Mouse (Mus musculus): Measurements from ENCODE around the gene B3glct. TPM values are rescaled to one million over a fixed set of nuclear protein-coding genes. Genes with fewer than 3 reads are reported as not detected.

B3glct gene
- polyA plus RNA-seq, 1 experiment from 2014 or later: 15.1 TPM

- H3K27me3 ChIP-seq: no peaks in the 10 kb centered on the region
- H3K4me3 ChIP-seq (replicated peaks): no peak overlapping the region
- no peaks in the 10 kb centered on the region for H3K9me3 ChIP-seq
- WGBS: 60% methylated on average over 4 of the region's 4 CpGs
- no peak overlapping the region for H3K4me2 ChIP-seq
- H3K4me1 ChIP-seq (replicated peaks): 0 out of 2 replicates have a peak, but pooled peaks cover 11% of the 10 kb centered on the region
- no peaks in the 10 kb centered on the region for H3K36me3 ChIP-seq
- ATAC-seq (ENCODE audit: insufficient number of reproducible peaks, insufficient read depth, low FRiP score, low TSS enrichment, low read depth): no peak
- no peak overlapping the region for H3K9ac ChIP-seq (replicated peaks)
- no peak overlapping the region for H3K27ac ChIP-seq
Observed at GRCm38 (mm10) chr5:149648196-149648595, 29.8 kb upstream of the B3glct start.

GRCm38 (mm10) chr5:149648895-149649406, 29.1 kb upstream of the B3glct start:
- Histone ChIP-seq H3K4me2 (no peak overlapping the region), H3K9ac (replicated peaks) (no peak overlapping the region), H3K27ac (no peak overlapping the region), H3K4me1 (replicated peaks) (0 out of 2 replicates have a peak, but pooled peaks cover 11% of the 10 kb centered on the region), H3K27me3 (no peaks in the 10 kb centered on the region), H3K4me3 (replicated peaks) (no peak overlapping the region), H3K9me3 (no peaks in the 10 kb centered on the region), H3K36me3 (no peaks in the 10 kb centered on the region)
- WGBS: 71% methylated on average over 6 of the region's 6 CpGs
- no peak for ATAC-seq (ENCODE audit: insufficient number of reproducible peaks, insufficient read depth, low FRiP score, low TSS enrichment, low read depth)

- no peak overlapping the region for H3K27ac ChIP-seq
- WGBS: 76% methylated on average over 14 of the region's 14 CpGs
- H3K4me1 ChIP-seq (replicated peaks): 0 out of 2 replicates have a peak, but pooled peaks cover 11% of the 10 kb centered on the region
- no peak for ATAC-seq (ENCODE audit: insufficient number of reproducible peaks, insufficient read depth, low FRiP score, low TSS enrichment, low read depth)
- no peak overlapping the region for H3K4me3 ChIP-seq (replicated peaks)
- H3K4me2 ChIP-seq: no peak overlapping the region
- H3K27me3 ChIP-seq: no peaks in the 10 kb centered on the region
- no peaks in the 10 kb centered on the region for H3K36me3 ChIP-seq
- H3K9me3 ChIP-seq: no peaks in the 10 kb centered on the region
- H3K9ac ChIP-seq (replicated peaks): no peak overlapping the region
Observed at GRCm38 (mm10) chr5:149649499-149650178, 28.4 kb upstream of the B3glct start.

- Histone ChIP-seq H3K36me3 (no peaks in the 10 kb centered on the region), H3K9me3 (no peaks in the 10 kb centered on the region), H3K9ac (replicated peaks) (no peak overlapping the region), H3K27ac (no peak overlapping the region), H3K4me3 (replicated peaks) (no peak overlapping the region), H3K4me1 (replicated peaks) (0 out of 2 replicates have a peak, but pooled peaks cover 11% of the 10 kb centered on the region), H3K27me3 (no peaks in the 10 kb centered on the region), H3K4me2 (no peak overlapping the region)
- ATAC-seq (ENCODE audit: insufficient number of reproducible peaks, insufficient read depth, low FRiP score, low TSS enrichment, low read depth): no peak
- WGBS: 74% methylated on average over 4 of the region's 4 CpGs
Observed at GRCm38 (mm10) chr5:149650179-149650553, 27.9 kb upstream of the B3glct start.

GRCm38 (mm10) chr5:149655636-149656035, 22.4 kb upstream of the B3glct start:
- Histone ChIP-seq H3K4me2 (no peak overlapping the region), H3K9ac (replicated peaks) (no peak overlapping the region), H3K27me3 (no peaks in the 10 kb centered on the region), H3K27ac (no peak overlapping the region), H3K36me3 (no peaks in the 10 kb centered on the region), H3K4me3 (replicated peaks) (no peak overlapping the region), H3K9me3 (no peaks in the 10 kb centered on the region), H3K4me1 (replicated peaks) (no peaks in the 10 kb centered on the region)
- no peak for ATAC-seq (ENCODE audit: insufficient number of reproducible peaks, insufficient read depth, low FRiP score, low TSS enrichment, low read depth)
- WGBS: 85% methylated on average over 9 of the region's 9 CpGs

- Histone ChIP-seq H3K36me3 (no peaks in the 10 kb centered on the region), H3K27me3 (no peaks in the 10 kb centered on the region), H3K27ac (no peak overlapping the region), H3K4me3 (replicated peaks) (no peak overlapping the region), H3K4me1 (replicated peaks) (no peaks in the 10 kb centered on the region), H3K4me2 (no peak overlapping the region), H3K9ac (replicated peaks) (no peak overlapping the region), H3K9me3 (0 out of 2 replicates have a peak, but pooled peaks cover 4% of the 10 kb centered on the region)
- 57% methylated on average over 3 of the region's 3 CpGs for WGBS
- no peak for ATAC-seq (ENCODE audit: insufficient number of reproducible peaks, insufficient read depth, low FRiP score, low TSS enrichment, low read depth)
Observed at GRCm38 (mm10) chr5:149658022-149658421, 20.0 kb upstream of the B3glct start.

GRCm38 (mm10) chr5:149658741-149659413, 19.2 kb upstream of the B3glct start:
- Histone ChIP-seq H3K27me3 (no peaks in the 10 kb centered on the region), H3K36me3 (no peaks in the 10 kb centered on the region), H3K9me3 (0 out of 2 replicates have a peak, but pooled peaks cover 4% of the 10 kb centered on the region), H3K4me3 (replicated peaks) (no peak overlapping the region), H3K4me2 (no peak overlapping the region), H3K27ac (no peak overlapping the region), H3K4me1 (replicated peaks) (no peaks in the 10 kb centered on the region), H3K9ac (replicated peaks) (no peak overlapping the region)
- 71% methylated on average over 9 of the region's 9 CpGs for WGBS
- no peak for ATAC-seq (ENCODE audit: insufficient number of reproducible peaks, insufficient read depth, low FRiP score, low TSS enrichment, low read depth)

- no peak overlapping the region for H3K4me2 ChIP-seq
- no peak for ATAC-seq (ENCODE audit: insufficient number of reproducible peaks, insufficient read depth, low FRiP score, low TSS enrichment, low read depth)
- H3K27me3 ChIP-seq: no peaks in the 10 kb centered on the region
- no peaks in the 10 kb centered on the region for H3K4me1 ChIP-seq (replicated peaks)
- no peak overlapping the region for H3K9ac ChIP-seq (replicated peaks)
- H3K36me3 ChIP-seq: no peaks in the 10 kb centered on the region
- H3K4me3 ChIP-seq (replicated peaks): no peak overlapping the region
- no peak overlapping the region for H3K27ac ChIP-seq
- 73% methylated on average over 8 of the region's 9 CpGs for WGBS
- 0 out of 2 replicates have a peak, but pooled peaks cover 4% of the 10 kb centered on the region for H3K9me3 ChIP-seq
Observed at GRCm38 (mm10) chr5:149659414-149659780, 18.6 kb upstream of the B3glct start.

- 87% methylated on average over 6 of the region's 6 CpGs for WGBS
Observed at GRCm38 (mm10) chr5:149661428-149661827, 16.6 kb upstream of the B3glct start.

GRCm38 (mm10) chr5:149662980-149663379, 15.1 kb upstream of the B3glct start:
- 92% methylated on average over 6 of the region's 6 CpGs for WGBS
- Histone ChIP-seq H3K36me3 (no peaks in the 10 kb centered on the region), H3K9ac (replicated peaks) (no peak overlapping the region), H3K27me3 (no peaks in the 10 kb centered on the region), H3K9me3 (0 out of 2 replicates have a peak, but pooled peaks cover 4% of the 10 kb centered on the region), H3K27ac (no peak overlapping the region), H3K4me1 (replicated peaks) (no peaks in the 10 kb centered on the region), H3K4me2 (no peak overlapping the region), H3K4me3 (replicated peaks) (no peak overlapping the region)
- no peak for ATAC-seq (ENCODE audit: insufficient number of reproducible peaks, insufficient read depth, low FRiP score, low TSS enrichment, low read depth)

More at GRCm38 (mm10) chr5:149661428-149661827, 16.6 kb upstream of the B3glct start:
- H3K9me3 ChIP-seq: 0 out of 2 replicates have a peak, but pooled peaks cover 4% of the 10 kb centered on the region
- no peak overlapping the region for H3K4me2 ChIP-seq
- no peaks in the 10 kb centered on the region for H3K36me3 ChIP-seq
- ATAC-seq (ENCODE audit: insufficient number of reproducible peaks, insufficient read depth, low FRiP score, low TSS enrichment, low read depth): no peak
- no peaks in the 10 kb centered on the region for H3K27me3 ChIP-seq
- no peak overlapping the region for H3K27ac ChIP-seq
- no peak overlapping the region for H3K4me3 ChIP-seq (replicated peaks)
- no peaks in the 10 kb centered on the region for H3K4me1 ChIP-seq (replicated peaks)
- no peak overlapping the region for H3K9ac ChIP-seq (replicated peaks)

GRCm38 (mm10) chr5:149663417-149663816, 14.6 kb upstream of the B3glct start:
- H3K9ac ChIP-seq (replicated peaks): no peak overlapping the region
- 0 out of 2 replicates have a peak, but pooled peaks cover 4% of the 10 kb centered on the region for H3K9me3 ChIP-seq
- ATAC-seq (ENCODE audit: insufficient number of reproducible peaks, insufficient read depth, low FRiP score, low TSS enrichment, low read depth): no peak
- H3K4me2 ChIP-seq: no peak overlapping the region
- H3K27ac ChIP-seq: no peak overlapping the region
- no peaks in the 10 kb centered on the region for H3K36me3 ChIP-seq
- no peaks in the 10 kb centered on the region for H3K27me3 ChIP-seq
- WGBS: 77% methylated on average over 5 of the region's 5 CpGs
- H3K4me3 ChIP-seq (replicated peaks): no peak overlapping the region
- no peaks in the 10 kb centered on the region for H3K4me1 ChIP-seq (replicated peaks)
